Mouse (Mus musculus): ENCODE data around the gene Gstm5. TPM values are rescaled to one million over a fixed set of nuclear protein-coding genes. Genes with fewer than 3 reads are reported as not detected.

Gene Gstm5
- 225 and 230 TPM in 2 replicates for polyA plus RNA-seq (2016; fragmentation: Nextera tagmentation; extraction: Ambion mirVana)

DNA sequence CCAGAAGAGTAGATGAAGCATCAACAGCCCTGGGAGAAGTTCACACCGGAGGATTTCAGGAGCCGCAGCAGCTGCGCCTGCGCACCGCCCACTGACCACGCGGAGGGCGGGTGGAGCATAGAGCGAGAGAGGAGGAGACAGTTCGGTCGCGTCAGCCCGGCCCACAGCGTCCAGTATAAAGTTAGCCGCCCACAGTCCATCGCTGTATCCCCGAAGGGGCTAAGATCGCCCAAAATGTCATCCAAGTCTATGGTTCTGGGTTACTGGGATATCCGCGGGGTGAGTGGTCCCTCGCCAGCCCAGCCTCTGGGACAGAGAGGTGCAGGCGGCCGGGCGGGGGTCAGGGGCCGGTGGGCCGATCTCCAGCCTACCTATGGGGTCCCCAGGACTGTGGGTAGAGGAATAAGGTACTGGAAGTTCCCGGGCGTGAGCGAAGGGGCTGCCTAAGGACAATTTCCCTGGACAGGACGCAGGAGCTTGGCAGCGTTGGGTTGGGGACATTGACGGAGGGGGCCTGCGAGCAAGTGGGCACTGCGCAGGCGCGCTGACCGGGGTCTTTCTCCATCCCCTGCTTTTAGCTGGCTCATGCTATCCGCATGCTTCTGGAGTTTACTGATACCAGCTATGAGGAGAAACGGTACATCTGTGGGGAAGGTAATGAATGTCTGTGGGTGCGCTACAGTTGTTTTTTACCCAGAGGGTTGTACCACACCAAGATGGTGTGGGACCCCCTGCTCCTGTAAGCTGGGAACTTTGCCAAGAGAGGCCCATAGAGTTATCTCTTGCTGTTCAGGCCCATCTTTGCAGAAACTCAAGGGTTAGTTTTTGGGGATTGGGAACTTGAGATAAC lies at the start of gene Gstm5:
Gstm5 (plus strand) TSS at position 102 of the 850 bp plus-strand sequence.
- H3K4me3 ChIP-seq (replicated peaks): peak within 1 kb of the TSS; percentile 62
- peak within 1 kb of the TSS; percentile 75 for H3K4me2 ChIP-seq
- H3K27me3 ChIP-seq: no peaks in the 10 kb centered on the region
- peak within 1 kb of the TSS; percentile 77 for H3K9ac ChIP-seq
- H3K9me3 ChIP-seq: no peaks in the 10 kb centered on the region
- peak within 1 kb of the TSS; percentile 43 for H3K27ac ChIP-seq
- H3K36me3 ChIP-seq (replicated peaks): peaks cover 10% of the 10 kb centered on the region
- peaks cover 12% of the 10 kb centered on the region for H3K4me1 ChIP-seq
- WGBS: 4% methylated on average over 40 of the region's 40 CpGs
- ATAC-seq (ENCODE audit: low FRiP score): peak; percentile 96

DNA sequence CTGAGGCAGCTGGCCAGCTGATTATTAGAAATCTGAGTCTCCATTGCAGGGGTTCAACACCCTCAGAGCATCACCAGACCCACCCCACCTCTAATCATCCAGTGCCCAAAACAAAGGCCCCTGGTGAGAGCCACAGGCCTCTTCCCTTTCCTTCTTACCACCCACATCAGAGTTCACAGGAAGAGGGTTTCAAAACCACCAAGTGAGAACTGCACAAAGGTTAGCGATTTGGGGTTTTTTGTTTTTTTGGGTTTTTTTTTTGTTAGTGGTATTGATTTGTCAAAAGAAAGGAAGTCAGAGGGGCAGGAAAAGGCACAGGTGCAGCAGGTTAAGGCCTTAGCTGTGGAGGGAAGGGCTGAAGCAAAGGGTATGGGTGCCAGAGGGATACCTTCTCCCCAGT lies 49.4 kb upstream of the Gstm5 start:
- Histone ChIP-seq H3K27ac (no peak overlapping the region), H3K4me2 (no peak overlapping the region), H3K36me3 (replicated peaks) (no peaks in the 10 kb centered on the region), H3K9ac (no peak overlapping the region), H3K9me3 (no peaks in the 10 kb centered on the region), H3K4me3 (replicated peaks) (no peak overlapping the region), H3K27me3 (no peaks in the 10 kb centered on the region), H3K4me1 (peaks cover 43% of the 10 kb centered on the region)
- 91% methylated on average over 1 of the region's 1 CpGs for WGBS
- no peak for ATAC-seq (ENCODE audit: low FRiP score)

DNA sequence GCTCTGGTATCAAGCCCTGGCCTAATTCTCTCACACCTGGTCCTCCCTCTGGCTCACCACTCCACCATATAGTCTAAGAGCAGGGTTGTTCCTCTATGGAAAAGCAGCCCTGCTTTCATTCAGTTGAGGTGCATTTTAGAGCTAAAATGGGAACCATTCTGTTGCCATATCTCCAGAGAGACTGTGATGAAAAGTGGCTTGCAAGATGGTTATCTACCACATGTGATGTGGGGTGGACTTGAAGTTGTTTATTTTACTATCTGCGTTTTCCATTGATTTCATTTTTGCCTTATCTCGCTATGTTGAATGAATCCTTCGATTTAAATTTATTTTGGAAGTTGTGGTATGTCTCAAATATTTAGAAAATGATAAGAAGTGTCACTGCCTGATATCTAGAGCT lies 48.8 kb upstream of the Gstm5 start:
- no peak for ATAC-seq (ENCODE audit: low FRiP score)
- 93% methylated on average over 3 of the region's 3 CpGs for WGBS

DNA sequence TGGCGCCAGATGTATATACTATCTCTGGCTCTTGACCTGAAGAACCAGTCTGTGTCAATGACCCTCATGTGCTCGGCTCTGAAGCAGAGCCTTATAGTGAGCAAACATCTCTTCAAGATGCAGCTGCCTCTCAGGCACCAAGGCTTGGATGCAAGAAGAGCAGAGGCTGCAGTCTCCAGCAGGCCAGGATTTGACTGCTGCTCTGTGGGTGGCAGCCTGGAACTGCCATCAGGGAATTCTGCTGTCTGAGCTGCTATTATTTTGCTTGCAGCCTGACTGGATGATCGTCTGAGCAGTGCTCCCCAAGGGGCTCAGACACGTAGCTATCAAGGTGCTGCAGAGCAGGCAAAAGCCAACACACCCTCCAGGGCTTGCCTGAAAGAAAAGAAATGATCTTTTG lies 47.5 kb upstream of the Gstm5 start:
- no peaks in the 10 kb centered on the region for H3K36me3 ChIP-seq (replicated peaks)
- H3K4me1 ChIP-seq: peaks cover 43% of the 10 kb centered on the region
- H3K9me3 ChIP-seq: no peaks in the 10 kb centered on the region
- no peaks in the 10 kb centered on the region for H3K27me3 ChIP-seq
- H3K27ac ChIP-seq: no peak overlapping the region; the same call in 1 of the 2 replicates
- H3K4me2 ChIP-seq: no peak overlapping the region
- no peak overlapping the region for H3K4me3 ChIP-seq (replicated peaks)
- no peak for ATAC-seq (ENCODE audit: low FRiP score)
- WGBS: 41% methylated on average over 4 of the region's 4 CpGs
- H3K9ac ChIP-seq: no peak overlapping the region

More for the DNA sequence above, 48.8 kb upstream of the Gstm5 start:
- H3K36me3 ChIP-seq (replicated peaks): no peaks in the 10 kb centered on the region
- H3K9ac ChIP-seq: no peak overlapping the region
- no peak overlapping the region for H3K4me3 ChIP-seq (replicated peaks)
- H3K9me3 ChIP-seq: no peaks in the 10 kb centered on the region
- peaks cover 43% of the 10 kb centered on the region for H3K4me1 ChIP-seq
- H3K27ac ChIP-seq: no peak overlapping the region
- H3K27me3 ChIP-seq: no peaks in the 10 kb centered on the region
- no peak overlapping the region for H3K4me2 ChIP-seq

DNA sequence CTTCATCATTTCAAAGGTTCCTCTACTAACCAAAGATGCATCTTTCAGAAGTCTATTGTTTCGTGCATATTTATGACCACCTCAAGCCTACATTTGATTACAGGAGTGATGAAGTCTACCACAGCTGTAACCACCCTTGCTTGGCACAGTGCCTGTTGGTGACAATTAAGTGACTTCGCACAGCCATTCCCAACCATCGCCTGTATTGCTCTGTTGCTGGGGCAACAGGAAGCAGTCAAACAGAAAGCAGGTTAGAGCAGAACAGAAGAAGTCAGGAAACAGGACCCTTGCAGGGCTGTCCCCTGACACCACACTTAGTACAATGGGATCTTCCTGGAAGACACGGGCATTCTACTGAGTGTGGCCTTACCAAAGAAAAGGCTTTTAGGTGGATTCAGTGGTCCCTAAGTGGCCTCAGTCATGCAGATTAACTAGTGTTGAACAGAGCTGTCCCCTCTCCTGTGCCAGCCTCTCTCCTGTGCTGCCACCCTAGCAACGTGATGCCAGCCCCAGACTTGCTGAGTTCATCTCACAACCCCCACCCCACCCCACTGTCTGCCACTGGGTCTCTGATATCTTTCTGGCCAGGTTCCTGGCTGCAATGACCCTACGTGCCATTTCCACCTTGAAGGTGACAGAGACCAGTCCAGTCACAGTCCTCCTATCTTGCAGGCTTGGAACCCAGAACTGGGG lies 46.5 kb upstream of the Gstm5 start:
- no peaks in the 10 kb centered on the region for H3K36me3 ChIP-seq (replicated peaks)
- no peak overlapping the region for H3K4me3 ChIP-seq (replicated peaks)
- 65% methylated on average over 6 of the region's 6 CpGs for WGBS
- H3K4me1 ChIP-seq: peaks cover 37% of the 10 kb centered on the region
- H3K9me3 ChIP-seq: no peaks in the 10 kb centered on the region
- 0 out of 2 replicates have a peak, but pooled peaks have one; percentile 24 for ATAC-seq (ENCODE audit: low FRiP score)
- no peak overlapping the region for H3K27ac ChIP-seq
- no peak overlapping the region for H3K9ac ChIP-seq
- H3K27me3 ChIP-seq: no peaks in the 10 kb centered on the region
- no peak overlapping the region for H3K4me2 ChIP-seq

DNA sequence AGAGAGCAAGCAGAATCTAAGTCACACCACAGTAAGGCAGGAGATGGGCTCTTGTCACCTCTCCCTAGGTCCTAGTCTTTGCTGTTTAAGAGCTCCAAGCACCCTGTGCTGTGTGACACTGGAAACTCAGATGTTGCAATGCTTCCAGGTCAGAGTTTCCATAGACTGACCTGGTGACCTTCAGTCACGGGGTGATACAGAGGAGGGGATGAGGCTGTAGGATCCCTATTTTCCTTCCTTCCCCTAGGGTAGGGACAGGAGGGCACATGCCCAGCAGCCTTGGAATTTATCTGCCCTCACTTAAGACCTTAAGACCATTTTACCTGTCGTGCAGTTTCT lies 46.0 kb upstream of the Gstm5 start:
- Histone ChIP-seq H3K27me3 (no peaks in the 10 kb centered on the region), H3K4me1 (peaks cover 32% of the 10 kb centered on the region), H3K9me3 (no peaks in the 10 kb centered on the region), H3K9ac (no peak overlapping the region), H3K4me3 (replicated peaks) (no peak overlapping the region), H3K27ac (no peak overlapping the region), H3K36me3 (replicated peaks) (no peaks in the 10 kb centered on the region), H3K4me2 (no peak overlapping the region)
- 80% methylated on average over 2 of the region's 2 CpGs for WGBS
- ATAC-seq (ENCODE audit: low FRiP score): no peak

DNA sequence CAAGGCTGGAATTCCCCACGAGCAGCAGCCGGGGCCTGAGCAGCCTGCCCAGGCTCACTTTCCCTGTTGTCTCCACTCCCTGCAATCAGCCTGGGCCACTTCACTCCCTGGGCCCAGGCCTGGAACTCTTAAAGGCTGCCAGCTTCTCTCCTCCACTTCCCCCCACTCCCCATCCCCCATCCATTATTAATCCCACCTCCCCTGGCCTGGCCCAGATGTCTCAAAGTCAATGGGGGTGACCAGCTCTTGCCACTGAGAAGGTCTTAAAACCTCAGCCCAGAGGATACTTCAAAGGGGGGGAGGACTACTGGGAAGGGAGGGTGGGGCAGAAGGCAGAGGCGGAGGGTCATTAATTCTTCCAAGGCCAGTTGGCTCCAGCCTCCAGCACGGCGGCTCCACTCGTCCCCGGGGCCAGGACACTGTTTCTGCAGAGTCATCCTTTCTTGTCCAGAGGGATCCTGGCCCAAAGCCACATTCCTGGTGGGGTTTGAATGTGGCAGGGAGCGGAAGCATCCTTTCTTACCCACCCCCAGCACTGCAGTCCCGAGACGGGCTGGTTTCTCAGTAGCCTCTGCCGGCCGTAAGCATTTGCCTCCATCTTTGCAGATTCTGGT lies 45.1 kb upstream of the Gstm5 start:
- H3K4me2 ChIP-seq: peak overlapping the region; percentile 10; the same call in 1 of the 2 replicates
- no peaks in the 10 kb centered on the region for H3K36me3 ChIP-seq (replicated peaks)
- no peak overlapping the region for H3K27ac ChIP-seq
- ATAC-seq (ENCODE audit: low FRiP score): peak; percentile 31; the same call in 1 of the 2 replicates
- no peaks in the 10 kb centered on the region for H3K9me3 ChIP-seq
- H3K9ac ChIP-seq: peak overlapping the region; percentile 26; the same call in 1 of the 2 replicates
- no peak overlapping the region for H3K4me3 ChIP-seq (replicated peaks)
- no peaks in the 10 kb centered on the region for H3K27me3 ChIP-seq
- 22% methylated on average over 12 of the region's 12 CpGs for WGBS
- peaks cover 30% of the 10 kb centered on the region for H3K4me1 ChIP-seq

DNA sequence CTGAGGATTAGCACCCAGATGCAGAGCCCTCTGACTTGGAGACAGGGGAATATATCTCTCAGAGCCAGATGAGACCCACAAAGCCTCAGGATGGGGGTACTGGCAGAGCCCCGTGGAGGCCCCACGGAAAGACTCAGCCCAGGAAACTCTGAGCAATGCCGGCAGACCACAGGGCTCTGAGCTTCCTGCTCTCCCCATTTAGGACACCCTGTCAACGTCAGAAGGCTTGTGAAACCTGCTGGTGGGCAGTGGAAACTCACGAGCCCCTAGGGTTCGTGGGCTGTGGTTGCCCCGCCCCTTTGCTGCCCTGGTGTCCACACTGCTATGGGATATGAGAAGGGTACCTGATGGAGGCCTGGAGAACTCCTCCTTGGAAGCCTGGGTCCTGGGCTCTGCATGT lies 42.8 kb upstream of the Gstm5 start:
- H3K36me3 ChIP-seq (replicated peaks): no peaks in the 10 kb centered on the region
- no peaks in the 10 kb centered on the region for H3K27me3 ChIP-seq
- no peak for ATAC-seq (ENCODE audit: low FRiP score)
- H3K4me1 ChIP-seq: peaks cover 30% of the 10 kb centered on the region
- H3K4me3 ChIP-seq (replicated peaks): no peak overlapping the region
- no peak overlapping the region for H3K4me2 ChIP-seq
- no peak overlapping the region for H3K27ac ChIP-seq
- H3K9ac ChIP-seq: no peak overlapping the region
- 70% methylated on average over 7 of the region's 7 CpGs for WGBS
- H3K9me3 ChIP-seq: no peaks in the 10 kb centered on the region

DNA sequence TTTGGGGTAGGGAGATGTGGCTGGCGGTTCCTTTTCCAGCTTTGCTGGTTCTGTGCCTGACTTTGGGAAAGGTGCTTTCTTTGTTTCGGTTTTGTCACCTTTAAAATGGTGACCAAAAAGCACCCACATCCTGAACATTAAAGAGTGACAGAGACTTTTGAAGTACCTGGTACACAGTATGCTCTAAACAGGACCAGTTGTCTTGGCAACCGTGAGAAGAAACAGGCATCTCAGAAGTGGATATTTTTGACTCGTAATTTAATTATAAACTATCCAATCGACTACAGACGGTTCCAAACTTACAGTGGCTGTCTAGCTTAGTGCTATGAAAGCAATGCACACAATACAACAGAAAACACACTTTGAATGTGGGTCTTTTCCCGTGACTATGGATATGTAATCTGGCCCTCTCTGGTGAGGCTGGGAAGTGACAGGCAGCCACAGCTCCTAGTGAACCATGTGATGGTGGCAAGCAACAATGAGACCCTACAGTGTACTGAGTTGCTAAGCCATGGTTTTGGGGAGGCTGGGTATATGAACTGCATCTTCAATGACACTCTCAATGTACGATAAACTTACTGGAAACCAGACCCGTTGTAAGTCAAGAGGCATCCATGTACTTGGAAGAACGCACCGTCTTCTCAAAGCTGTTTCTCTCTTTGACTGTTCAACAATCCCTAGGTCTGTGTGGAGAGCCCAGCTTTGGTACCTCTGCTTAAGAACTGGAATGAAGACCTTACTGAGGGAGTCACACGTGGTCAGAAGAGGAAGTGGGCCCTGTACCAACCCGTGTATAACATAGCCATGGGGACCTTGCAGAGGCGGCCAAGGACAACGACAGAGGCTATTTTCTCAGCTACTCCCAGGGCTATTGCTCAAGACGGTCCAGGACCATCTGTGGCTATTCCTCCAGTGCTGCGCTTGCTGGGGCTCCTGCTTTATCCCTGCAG lies 42.1 kb upstream of the Gstm5 start:
- Histone ChIP-seq H3K4me1 (peaks cover 25% of the 10 kb centered on the region), H3K9me3 (no peaks in the 10 kb centered on the region), H3K4me3 (replicated peaks) (no peak overlapping the region), H3K36me3 (replicated peaks) (no peaks in the 10 kb centered on the region), H3K27ac (no peak overlapping the region), H3K4me2 (no peak overlapping the region), H3K9ac (no peak overlapping the region), H3K27me3 (no peaks in the 10 kb centered on the region)
- no peak for ATAC-seq (ENCODE audit: low FRiP score)
- WGBS: 90% methylated on average over 17 of the region's 17 CpGs

DNA sequence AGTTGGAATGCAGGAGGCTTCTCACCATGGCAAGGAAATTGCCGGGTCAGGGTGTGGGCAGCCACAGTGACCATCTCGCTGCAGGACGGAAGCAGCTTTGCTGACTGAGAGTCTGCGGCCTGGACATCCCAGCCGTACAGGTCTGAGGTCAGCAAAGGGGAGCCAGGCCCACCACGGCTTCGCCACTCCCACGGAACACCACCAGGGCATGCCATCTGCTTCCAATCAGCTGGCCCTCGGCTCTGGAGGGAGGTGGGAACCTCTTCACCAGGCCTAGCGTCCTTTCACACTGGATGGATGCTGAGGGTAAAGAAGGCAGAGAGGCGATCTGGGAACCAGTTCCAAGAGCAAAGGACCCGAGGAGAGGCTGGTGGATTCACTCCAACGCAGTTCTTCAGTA lies 40.3 kb upstream of the Gstm5 start:
- WGBS: 81% methylated on average over 13 of the region's 13 CpGs
- ATAC-seq (ENCODE audit: low FRiP score): no peak
- Histone ChIP-seq H3K4me1 (peaks cover 7% of the 10 kb centered on the region), H3K27ac (no peak overlapping the region), H3K9me3 (no peaks in the 10 kb centered on the region), H3K27me3 (no peaks in the 10 kb centered on the region), H3K4me2 (no peak overlapping the region), H3K4me3 (replicated peaks) (no peak overlapping the region), H3K36me3 (replicated peaks) (no peaks in the 10 kb centered on the region), H3K9ac (no peak overlapping the region)

DNA sequence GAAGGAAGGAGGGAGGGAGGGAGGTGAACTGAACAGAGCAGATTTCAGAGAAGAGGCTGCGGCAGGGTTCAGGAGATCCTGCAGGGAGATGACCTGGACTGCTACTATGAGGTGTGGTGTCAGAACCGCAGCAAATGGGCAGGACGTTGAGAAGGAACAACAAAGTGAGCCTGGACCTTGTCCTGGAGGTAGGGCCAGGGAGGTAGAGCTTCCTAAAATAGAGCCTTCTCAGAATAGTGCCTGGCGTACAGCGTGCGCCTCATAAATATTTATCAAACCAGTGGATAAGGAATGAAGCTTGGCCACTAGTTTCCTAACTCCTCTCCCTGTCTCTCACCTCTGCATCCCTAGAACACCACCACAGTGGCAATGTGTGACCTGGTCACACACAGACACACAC lies 38.0 kb upstream of the Gstm5 start:
- 65% methylated on average over 6 of the region's 6 CpGs for WGBS
- Histone ChIP-seq H3K4me3 (replicated peaks) (no peak overlapping the region), H3K4me1 (no peaks in the 10 kb centered on the region), H3K9ac (no peak overlapping the region), H3K27ac (no peak overlapping the region), H3K27me3 (no peaks in the 10 kb centered on the region), H3K36me3 (replicated peaks) (no peaks in the 10 kb centered on the region), H3K4me2 (no peak overlapping the region), H3K9me3 (no peaks in the 10 kb centered on the region)
- no peak for ATAC-seq (ENCODE audit: low FRiP score)

All from forebrain, embryonic 12.5 days (tissue).